Mouse (Mus musculus) cerebellum, adult 11-12 months (tissue): ENCODE measurements around the gene D5Ertd579e.

Experiments used
- DNase-seq: peaks from one replicate; pipeline ENCODE4 v3.0.0; 2022

Gene D5Ertd579e

DNA sequence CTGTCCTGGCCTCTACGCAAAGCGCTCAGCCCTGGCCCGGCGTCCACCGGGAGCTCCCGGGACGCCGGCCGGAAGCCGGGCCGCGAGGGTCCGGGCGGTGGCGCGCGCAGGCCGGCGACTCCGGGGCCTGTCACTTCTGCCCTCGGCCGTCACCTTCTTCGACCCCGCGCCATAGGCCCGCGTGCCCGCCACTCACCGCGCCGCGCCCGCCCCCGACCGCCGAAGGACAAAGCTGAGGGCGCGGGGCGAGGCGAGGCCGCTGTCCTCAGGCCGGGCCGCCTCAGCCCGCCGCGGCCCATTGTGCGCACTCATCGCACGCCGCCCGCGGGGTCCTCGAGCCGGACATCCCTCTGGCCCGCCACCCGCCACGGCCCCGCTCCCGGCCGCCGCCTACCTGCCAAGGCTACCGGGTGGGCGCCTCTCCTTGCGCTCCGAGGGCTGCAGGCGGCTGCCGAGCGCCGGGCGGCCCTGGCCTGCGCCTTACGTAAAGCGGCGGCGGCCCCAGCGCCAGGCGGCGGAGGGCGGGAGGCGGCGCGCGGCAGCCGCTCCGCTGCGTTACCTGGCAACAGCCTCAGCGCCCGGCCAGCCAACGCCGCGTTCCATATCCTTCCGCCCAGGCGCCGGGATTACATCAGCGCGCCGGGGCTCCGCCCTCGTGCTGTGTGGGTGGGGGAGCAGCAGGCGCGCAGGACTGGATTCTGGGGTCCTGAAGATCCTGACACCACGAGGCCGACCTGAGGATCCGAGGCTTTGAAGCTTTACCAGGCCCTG lies at the start of gene D5Ertd579e:
Gene D5Ertd579e, minus strand, starts transcription at position 564 of the 771 bp plus-strand sequence.
- DNase-seq = peak; percentile 94

DNA sequence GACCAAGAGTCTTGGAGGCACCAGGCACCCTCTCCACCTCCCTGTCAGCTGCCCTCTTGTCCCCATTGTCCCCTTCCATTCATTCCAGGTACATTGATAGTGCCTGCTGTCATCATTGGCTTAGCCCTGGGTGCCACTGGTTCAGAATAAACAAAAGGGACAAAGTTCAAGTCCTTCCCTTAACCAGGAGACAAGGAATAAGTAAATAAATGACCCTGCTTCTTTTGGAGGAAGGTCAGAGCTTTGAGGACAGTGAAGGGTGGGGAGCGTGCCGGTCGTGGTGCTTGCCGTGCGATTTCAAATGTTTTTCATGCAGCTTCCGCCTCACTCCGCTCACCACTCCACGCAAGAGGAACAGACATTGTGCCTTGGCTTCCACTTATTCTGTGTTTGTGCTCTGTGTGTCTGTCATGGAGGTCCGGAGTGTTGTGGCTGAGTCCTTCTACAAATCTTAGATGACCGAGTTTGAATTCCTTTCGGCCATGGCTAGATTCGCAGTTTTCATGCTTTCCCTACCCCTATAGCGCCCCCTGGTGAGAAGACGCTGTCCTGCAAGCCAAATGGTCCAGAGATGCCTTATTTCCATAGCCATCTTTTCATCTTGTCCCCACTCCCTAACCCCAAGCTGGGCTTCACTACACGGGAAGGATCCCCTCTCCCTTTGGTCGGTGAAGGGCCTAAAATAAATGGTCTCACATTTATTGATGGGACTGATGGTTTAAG lies 46.5 kb upstream of the D5Ertd579e start:
- peak; percentile 70 for DNase-seq

DNA sequence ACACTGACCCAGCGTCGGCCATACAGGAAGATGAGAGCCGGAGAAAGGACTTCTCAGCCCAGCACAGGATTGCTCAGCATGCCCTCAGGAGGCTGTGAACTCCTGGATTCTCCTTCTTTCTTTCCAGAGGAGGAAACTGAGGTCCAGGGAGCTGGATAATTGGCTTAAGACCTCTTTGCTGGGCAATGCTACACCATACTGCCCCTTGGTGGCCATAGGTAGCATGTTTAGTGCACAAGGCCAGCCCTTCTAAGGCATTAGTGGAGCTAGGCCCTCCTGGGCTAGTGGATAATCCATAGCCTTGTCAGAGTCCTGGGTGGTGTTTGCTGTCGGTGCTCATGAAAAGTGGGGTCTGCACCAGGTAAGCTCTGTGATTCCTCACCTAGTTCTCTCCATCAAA lies 44.0 kb upstream of the D5Ertd579e start:
- peak; percentile 76 for DNase-seq

DNA sequence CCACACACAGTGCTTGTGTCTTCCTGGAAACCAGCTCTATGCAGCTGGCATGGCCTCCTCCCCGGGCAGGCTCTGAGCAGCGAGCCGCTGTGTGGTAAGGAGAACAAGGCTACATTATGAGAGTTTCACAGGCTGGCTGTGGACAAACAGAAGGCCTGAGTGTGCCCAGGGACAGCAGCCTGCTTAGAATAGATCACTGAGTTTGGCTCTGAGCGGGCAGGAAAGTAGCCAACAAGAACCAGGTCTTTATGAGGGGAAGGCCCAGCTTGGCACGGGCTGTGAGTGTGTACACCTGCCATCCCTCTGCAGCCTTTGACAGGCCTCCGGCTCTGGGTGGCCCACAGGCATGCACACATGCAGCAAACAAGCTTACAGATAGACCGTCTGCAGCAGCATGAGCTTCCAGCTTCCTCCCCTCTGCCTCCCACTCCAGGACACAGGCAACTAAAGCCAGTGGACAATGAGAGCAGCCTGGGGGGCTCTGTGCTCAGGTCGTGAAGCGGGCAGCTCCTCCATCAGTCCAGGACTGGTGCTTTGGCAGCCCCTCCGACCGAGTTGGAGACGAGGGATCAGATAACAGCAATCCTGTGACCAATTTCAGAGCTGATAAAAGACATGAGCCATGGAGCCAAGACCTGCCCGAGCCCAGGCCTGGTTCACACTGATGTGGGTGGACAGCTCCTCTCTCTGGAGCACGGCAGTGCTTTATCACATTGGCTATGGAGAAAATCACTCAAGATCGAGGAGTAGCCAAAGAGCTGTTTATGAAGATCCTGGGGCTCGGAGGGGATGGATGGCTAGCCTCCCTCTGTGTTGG lies 43.2 kb upstream of the D5Ertd579e start:
- peak; percentile 95 for DNase-seq

DNA sequence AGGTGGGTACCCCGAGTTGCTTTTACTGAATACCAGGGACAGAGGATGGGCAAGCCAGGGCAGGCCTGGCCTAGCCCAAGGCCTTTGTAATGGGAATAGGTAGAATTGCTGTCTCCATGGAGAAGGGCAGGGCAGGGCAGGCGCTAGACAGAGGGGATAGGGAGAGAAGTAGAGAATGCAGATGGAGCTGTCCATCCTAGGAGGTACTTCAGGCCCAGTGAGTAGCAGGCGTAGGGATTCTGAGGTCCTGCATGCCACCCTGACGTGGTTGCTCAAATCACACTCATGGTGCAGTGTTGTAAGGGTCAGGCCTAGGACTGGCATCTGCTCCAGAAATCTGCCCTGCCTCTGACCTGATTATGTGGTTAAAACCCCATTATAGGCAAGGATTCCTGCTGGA lies 41.9 kb upstream of the D5Ertd579e start:
- peak; percentile 22 for DNase-seq

DNA sequence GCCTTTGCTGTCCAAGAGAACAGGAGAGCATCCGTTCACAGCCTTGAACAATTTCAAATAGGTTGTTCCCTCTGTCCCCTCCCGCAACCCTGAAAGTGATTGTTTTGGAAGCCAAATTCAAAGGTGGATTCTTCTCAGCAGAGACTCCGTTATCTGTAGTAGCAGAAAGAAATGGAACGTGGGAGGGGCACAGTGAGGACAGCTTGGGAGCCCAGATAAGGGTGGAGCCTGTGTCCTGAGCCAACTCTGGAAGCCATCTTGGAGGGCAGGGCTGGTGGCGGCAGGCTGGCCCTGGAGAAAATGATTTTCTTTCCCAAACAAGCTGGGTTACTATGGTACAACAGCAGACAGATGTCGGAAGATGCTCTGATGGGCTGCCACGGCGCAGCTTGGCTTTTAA lies 40.2 kb upstream of the D5Ertd579e start:
- peak; percentile 37 for DNase-seq

DNA sequence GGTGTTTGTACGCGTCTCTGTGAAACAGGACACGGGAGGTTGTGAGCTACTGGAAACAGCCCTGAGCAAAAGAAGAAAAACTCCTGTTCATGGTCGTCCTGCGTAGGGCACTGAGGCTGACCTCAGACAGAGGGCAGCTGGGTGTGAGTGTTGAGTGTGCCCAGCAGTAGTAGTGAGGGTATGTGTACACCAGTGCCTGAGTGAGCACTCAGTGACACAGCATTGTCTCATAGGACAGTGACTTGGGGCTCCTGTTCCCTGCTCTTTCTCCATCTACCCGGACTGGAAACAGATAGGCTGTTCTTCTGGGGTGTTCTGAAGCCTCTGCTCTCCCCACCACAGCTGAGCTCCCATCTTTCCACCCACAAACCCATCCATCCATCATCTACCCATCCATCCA lies 39.3 kb upstream of the D5Ertd579e start:
- peak; percentile 3 for DNase-seq

DNA sequence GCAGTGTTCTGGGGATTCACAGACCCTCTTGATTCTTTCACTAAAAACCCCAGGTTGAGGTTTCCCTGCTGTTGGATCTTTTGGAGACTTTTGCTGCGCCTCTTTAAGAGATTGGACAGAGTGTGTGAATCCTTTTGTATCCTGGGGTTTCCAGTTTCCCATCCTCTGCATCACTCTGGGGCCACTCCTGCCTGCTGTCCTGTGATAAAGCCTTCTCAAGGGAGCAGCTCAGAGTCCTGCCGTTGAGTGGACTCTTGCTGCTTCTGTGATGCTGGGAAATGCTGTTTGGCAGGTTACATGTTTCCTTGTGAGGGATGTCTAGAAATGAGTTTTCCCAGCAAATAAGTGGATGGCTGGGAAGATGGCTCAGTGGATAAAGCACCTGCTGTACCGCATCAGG lies 37.6 kb upstream of the D5Ertd579e start:
- DNase-seq = no peak

DNA sequence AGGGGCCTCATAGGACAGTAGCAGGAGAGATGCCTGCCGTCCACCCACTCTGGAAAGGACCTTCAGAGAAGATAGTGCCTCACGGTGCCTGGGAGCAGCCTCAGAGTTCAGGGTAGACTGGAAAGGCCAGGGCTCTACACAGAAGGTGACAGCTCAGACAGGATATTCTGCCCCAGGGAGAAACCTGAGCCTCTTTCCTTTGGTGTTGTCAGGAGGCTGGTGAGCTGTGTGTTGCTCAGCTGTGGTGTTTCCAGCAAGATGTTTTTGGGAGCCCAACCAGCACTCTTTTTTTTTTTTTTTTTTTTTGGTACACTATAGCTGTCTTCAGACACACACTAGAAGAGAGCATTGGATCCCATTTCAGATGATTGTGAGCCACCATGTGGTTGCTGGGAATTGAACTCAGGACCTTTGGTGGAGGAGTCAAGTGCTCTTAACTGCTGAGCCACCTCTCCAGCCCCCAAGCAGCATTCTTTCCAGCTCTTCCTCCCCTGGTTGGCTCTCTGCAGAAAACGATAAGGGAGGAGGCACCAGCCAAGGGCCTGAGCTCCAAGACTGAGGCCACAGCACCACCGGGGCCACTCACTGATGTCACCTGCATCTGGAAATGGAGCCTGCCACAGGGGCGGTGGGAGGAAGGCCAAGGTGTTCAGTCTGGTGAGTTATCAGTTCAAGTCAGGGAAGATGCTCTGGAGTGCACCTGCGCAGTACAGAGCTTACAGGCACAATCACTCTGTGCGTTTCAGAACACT lies 36.3 kb upstream of the D5Ertd579e start:
- peak; percentile 29 for DNase-seq

DNA sequence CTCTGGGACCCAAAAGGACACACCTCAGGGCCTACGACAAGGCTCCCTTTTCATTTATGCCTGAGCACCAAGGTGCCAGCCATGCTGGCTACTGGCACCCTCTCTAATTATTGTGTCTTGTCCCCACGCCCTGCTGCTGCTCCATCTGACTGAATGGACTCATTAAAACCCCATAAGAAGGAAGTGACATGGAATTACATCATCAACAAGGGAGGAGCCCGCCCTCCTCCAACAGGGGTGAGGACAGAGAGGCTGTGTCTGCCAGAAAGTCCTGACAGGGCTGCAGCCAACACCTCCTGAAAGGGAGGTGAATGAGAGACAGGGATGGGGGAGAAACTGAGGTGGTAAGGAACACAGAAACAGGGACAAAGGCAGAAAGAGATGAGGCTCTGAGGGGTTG lies 34.9 kb upstream of the D5Ertd579e start:
- DNase-seq = peak; percentile 55

DNA sequence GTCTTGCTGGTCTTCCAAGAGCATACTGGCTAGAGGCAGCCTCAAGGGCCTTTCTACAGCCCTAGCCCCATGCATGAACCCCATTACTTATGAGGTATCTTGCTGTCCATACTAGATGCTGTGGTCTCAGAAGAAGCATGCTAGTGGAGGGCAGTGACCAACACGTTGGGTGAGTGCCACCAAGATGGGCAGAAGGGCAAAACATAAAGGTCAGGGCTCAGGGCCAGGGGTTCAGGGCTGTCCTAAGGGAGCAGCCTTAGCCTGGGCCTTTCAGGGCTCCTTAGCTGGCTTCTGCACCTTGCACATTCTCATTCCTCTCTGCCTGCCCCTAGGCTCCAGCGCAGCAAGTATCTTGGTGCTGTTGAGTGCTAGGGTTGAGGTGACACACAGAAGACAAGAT lies 34.1 kb upstream of the D5Ertd579e start:
- DNase-seq = no peak

DNA sequence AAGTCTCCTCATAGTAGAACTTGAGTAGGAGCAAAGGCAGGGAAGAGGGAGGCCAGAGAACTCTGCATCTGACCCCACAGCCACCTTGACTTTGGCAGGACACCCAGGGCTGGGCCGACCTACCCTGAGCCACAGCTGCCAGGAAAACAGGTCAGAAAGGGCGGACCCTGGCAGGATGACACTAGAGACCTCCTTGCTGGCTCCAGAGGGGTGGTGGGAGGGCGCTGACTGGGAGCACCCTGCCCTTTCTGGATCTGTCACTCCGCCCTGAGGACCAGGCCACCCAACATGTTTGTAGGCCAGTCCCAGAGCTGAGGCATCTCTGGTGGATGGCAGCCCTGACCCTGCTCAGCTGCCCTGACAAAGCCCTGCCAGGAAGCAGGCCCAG lies 33.3 kb upstream of the D5Ertd579e start:
- DNase-seq = peak; percentile 63

DNA sequence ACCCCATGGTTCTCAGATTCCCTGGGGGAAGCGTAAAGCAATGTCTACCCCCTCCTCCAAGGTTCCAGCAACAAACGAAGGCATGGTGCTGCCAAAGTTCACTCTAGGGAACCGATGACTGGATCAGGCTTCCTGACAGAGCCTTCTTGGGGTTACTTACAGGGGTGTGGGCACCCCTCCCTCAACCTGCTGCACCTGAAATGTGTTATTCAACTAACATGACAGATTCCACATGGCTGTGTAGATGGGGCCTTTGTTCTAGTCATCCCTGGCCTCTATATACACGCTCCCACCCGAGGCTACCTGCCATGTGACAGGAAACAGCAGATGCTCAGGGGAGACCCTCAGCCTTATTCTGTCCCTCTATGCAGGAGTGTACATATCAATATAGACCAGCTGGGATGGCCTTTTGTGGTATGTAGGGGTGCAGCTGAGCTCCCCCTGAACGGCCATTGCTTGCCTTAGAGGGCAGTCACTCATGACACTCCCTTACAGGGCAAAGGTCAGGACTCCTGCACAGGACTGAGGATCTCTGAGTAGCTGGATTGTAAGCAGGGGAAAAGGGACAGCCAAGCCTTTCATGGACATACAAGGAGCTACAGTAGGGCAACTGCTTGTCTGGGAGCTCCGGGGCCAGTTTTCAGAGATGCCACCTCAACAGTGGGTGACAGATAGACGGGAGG lies 32.7 kb upstream of the D5Ertd579e start:
- DNase-seq = peak; percentile 51

DNA sequence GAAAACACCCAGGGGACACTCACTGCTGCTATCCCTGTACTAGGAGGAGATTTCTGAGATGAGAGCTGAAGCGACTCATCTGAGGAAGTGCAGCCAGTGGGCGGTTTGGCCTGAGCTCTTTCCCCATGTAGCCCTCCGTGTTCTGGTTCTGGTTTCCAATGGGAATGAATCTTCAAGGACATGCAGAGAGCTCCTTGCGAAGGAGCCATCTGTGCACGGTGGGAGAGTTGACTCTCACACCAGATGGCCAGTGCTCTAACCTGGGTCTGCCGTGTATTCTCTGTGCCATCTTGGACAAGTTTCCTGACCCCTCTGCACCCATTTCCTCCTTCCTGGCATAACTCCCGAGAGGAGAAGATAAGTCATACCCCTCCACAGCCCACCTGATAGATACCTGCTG lies 32.0 kb upstream of the D5Ertd579e start:
- DNase-seq = peak; percentile 93

DNA sequence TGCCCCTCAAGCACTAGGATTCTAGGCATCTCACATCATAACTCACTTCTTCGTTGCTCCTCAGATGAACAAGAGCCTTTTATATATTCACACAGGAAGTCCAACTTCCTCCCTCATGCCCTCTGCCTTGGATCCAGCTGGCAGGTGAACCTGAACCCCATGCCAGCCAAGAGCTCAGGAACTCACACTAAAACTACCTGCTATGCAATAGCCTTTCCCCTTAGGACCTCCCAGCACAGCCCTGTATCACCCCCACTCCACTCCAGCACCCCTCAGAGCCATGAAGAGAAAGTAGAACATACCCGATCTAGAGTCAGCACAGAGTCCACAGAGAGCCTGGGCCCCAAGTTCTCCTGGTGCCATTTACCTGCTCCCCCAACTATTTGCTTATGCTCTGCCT lies 31.3 kb upstream of the D5Ertd579e start:
- DNase-seq = peak; percentile 67

DNA sequence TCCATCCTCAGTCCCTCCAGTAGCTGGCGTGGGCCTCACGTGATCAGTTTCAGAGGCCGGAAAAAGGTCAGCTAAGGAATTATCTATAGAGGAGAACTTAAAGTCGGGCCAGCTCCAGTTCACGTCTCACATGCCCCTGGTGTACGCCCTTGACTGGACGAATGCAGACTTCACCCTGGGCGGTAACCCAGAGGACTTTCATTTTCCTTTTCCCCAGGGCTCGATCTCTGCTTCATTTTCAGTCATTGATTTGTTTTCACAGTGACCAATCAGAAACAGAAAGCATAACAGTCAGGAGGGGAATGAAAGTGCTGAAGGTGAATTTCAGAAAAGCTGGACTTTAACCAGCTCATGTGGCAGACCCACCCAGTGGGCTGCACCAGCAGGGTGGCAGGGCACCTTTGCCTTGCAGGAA lies 30.6 kb upstream of the D5Ertd579e start:
- peak; percentile 15 for DNase-seq

DNA sequence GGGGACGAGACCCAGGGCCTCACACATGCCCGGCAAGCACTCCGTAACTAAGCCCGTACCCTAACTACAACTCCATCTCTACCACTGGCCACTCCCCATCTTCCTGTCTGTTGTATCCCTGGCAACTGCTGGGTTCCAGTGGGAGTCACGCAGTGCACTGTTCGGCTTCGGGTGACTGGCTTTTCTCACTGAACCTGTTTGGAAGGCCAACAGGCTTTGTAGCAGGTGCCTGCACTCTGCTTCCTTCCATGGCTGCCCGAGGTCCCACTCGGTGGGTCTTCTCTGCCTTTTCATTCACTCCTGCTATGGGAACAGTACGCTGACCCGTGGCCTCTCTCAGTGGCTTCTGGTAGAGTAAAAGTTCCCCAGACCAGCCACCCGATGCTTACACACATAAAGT lies 30.0 kb upstream of the D5Ertd579e start:
- peak; percentile 28 for DNase-seq

DNA sequence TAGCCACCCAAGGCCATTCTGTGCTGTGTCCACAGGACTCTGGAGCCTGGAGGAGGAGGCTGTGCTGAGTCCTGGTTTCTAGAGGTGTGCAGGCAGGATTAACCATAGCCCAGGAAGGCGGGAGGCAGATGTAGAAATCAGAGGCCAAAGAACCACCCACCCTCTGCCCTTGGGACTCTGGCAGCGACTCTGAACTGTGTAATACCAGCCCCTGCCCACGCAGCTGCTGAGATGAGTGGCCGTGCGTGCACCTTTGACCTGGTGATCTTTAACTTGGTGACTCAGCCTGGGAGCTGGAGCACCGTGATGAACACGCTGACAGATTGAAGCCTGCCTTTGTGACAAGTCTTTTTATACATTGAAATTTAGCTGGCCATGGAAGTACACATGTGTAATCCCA lies 28.4 kb upstream of the D5Ertd579e start:
- no peak for DNase-seq

DNA sequence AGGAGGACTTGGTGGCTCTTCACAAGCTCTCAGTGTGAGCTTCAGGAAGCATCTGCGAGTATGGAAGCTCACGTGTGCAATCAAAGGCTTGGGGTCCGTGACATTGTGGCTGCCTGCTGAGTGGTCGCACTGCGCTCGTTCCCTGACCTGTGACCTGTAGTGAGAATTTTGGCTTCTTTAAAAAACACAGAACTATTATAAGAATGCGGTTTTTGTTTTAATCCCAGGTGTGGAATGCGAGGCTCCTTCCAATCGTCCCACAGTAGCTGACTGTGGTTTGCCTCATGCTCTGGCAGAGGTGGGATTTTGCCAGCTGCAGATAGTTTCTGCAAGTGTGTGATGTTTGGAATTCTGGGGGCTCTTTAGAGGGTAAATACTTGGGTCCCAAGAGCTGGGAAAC lies 27.5 kb upstream of the D5Ertd579e start:
- DNase-seq = no peak

DNA sequence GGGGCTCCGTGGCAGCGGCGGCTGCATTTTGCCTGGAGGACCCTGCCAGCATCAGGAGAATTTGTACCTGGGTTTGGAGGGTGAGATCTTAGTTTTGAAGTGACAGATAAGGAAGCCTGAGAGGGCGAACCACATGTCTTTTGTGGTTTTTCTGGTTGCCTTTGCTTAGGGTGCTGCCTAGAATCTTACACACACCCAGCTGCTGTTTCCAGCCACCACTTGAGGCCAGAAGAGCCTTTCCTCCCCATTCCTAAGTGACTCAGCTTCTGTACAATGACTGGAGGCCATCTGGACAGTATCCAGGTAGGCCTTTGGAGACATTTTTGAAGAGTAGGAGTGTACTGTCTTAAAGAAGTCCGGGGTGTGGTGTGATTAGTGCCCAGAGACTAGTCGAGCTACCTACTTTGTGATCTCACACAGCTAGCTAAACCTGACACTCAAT lies 26.6 kb upstream of the D5Ertd579e start:
- no peak for DNase-seq

DNA sequence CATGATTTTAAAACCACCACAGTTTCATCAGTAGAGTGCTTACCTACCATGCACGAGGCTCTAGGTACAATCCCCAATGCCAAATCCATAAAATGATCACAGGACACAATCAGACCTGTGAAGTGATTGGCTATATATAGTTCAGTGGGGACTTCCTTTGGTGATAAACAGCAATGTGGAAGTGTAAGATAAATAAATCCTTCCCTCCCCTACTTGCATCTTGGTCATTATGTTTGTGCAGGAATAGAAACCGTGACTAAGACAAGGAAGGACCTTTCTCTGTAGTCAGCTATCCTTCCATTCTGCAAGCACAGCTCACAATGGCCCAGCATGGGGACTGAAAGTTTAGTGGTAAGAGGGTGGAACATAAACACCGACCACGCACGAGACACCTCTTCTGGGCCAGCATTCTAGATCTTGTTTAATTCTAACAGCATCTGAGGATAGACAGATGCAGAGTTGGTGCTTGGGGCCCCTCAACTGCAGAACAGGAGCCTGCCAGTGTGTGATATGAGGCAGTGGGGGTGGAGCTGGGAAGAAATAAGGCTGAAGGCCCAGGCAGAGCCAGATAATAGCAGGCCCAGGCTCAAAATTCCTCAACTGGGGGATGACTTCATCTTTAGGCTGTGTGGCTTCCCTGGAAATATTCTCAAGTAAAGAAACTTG lies 25.0 kb upstream of the D5Ertd579e start:
- no peak for DNase-seq

DNA sequence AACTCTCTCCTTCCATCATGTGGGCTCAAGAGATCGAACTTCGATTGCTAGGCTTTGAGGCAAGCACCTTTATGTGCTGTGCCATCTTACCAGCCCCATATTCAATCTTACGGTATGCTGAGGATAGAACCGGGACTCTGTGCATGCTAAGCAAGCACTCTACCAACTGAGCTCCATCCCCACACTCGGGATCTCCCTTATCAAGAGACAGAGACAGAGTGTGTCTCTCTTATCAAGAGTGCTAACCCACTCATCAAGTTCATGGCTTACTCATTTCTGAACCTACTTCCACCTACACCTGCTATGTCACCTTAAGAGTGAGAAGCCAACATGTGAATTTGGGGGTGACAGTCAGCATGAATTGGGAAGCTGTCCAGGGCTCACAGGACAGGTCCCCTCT lies 24.4 kb upstream of the D5Ertd579e start:
- no peak for DNase-seq
